Mouse (Mus musculus): ENCODE data around the gene Asl.

GRCm38 (mm10) chr5:130055688-130056087, 26.6 kb upstream of the Asl start:
- TF ChIP-seq CTCF (IDR thresholded peaks at IDR 0.05; ENCODE audit: low read depth): no peak
- no peak for TF ChIP-seq EP300 (optimal IDR thresholded peaks at IDR 0.05)
